Mouse (Mus musculus) kidney, adult 18-20 months (tissue): ENCODE measurements around the gene Gm4969.

Experiments used
- DNase-seq: peaks from one replicate; pipeline ENCODE4 v3.0.0; 2021

The Gm4969 gene

DNA sequence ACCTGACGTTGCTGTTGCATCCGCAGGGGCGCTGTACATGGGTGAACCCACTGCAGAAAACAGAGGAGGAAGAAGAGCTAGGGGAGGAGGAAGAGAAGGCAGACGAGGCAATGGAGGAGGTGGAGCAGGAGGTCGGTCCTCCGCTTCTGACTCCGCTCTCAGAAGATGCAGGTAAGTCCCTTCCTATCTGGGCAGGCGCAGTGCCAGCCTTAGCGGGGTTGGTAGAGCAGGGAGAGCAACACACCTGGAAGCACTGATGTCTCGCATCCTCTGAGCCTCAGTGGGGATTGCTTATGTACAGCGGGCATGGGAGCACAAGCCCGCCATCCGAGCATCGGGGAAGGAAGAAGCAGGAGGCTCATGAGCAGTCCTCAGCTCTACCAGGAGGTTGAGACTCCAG is 51.1 kb downstream of the Gm4969 start:
- no peak for DNase-seq

DNA sequence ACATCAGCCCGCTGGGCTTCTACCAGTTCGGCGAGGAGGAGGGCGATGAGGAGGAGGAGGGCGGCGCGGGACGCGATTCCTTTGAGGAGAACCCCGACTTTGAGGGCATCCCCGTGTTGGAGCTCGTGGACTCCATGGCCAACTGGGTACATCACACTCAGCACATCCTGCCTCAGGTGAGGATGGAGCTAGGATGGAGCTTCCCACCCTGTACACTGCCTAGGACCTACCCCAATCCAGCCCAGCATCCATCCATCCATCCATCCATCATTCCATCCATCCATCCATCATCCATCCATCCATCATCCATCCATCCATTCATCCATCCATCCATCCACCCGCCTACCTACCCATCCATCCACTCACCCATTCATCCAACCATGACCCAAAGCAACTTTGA is 52.3 kb downstream of the Gm4969 start:
- no peak for DNase-seq

GRCm38 (mm10) chr7:19057405-19057804 is 60.8 kb downstream of the Gm4969 start:
- no peak for DNase-seq

DNA sequence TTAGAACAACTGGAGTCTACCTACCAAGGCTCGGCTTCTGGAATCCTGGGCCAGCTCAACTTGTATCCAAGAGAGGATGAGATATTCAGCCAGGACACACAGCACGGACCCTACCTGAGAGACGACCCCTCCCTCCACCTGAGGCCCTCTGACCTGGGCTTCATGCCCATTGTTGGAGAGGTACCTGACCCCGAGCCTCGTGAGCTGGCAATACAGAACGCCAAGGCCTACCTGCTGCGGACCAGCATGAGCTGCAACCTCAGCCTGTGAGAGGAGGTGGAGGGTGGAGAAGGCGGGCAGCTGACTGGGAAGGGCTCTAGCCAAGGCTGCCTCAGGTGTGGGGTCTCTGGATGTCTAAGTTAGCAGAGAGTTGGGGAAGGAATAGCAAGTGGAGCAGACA is 63.1 kb downstream of the Gm4969 start:
- DNase-seq, result no peak

- DNase-seq, result no peak
These were observed 63.4 kb downstream of the Gm4969 start for GRCm38 (mm10) chr7:19054777-19055076.

DNA sequence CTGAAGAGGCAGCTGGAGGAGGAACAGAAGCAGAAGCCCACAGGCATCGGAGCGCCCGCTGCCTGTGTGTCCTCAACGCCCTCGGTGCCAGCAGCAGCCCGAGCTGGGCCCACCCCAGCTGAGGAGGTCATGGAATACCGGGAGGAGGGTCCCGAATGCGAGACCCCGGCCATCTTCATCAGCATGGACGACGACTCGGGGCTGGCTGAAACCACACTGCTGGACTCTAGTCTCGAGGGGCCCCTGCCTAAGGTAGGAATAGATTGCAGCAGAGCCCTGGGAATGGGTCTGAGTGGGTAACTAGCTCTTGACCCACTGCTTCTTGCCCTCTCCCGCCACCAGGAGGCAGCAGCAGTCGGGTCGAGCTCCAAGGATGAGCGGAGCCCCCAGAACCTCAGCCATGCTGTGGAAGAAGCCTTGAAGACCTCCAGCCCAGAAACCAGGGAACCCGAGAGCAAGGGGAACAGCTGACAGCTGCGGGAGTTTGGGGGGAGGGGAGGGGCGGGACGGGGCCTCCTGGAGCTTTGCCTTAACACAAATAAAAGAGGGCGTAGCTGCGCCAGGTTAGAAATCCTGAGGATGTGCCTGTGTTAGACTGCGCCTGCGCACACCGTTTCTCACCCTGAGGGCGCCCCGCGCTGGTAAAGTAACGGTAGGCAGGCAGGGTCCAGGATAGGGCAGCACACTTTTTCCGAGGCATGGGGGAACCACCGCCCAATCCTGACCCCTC is 64.0 kb downstream of the Gm4969 start, which contains the start of gene Rsph6a:
Gene Rsph6a (plus strand): TSS at position 644 of the 730 bp plus-strand sequence.
- peak; percentile 23 for DNase-seq

DNA sequence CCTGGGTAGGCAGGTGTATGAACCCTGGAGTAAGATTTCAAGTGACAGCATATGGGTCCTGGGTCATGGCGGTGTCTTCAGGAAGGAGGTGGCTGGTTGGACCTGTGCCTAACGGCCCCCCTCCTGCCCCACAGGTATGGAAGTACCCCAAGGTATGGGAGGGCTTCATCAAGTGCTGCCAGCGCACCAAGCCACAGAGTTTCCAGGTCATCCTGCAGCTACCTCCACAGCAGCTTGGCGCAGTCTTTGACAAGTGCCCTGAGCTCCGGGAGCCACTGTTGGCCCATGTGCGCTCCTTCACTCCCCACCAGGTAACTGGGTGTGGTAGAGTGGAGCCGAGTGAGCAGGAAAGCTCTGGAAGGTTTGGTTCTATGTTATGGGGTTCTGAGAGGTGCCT is 65.0 kb downstream of the Gm4969 start:
- DNase-seq, result no peak

- DNase-seq, result no peak
These were observed 65.6 kb downstream of the Gm4969 start for GRCm38 (mm10) chr7:19052345-19053135.

GRCm38 (mm10) chr7:19051161-19051560 is 67.0 kb downstream of the Gm4969 start:
- no peak for DNase-seq

- DNase-seq, result no peak
These were observed 68.0 kb downstream of the Gm4969 start for GRCm38 (mm10) chr7:19050172-19050571.

DNA sequence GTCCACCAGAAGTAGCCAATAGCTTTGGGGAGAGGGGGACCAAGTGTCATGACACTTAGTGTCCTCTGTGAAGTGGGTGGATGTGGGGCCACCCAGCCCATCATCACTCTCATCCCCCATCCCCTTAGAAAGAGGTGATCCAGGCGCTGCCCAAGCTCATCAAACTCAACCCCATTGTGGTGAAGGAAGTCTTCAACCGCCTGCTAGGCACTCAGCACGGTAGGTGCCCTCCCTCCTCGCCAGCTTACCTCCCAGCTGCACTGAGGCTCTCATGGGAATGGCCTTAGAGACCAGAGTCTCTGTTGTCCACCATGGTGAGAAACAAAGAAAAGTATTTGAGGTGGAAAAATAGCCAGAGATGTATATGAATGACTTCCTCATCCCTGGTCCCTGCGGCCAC is 68.9 kb downstream of the Gm4969 start:
- no peak for DNase-seq
